Mouse (Mus musculus) hindbrain, embryonic 16.5 days (tissue): ENCODE data around the gene Heca. TPM values are rescaled to one million over a fixed set of nuclear protein-coding genes. Genes with fewer than 3 reads are reported as not detected.
A peak's percentile ranks its signal among the peaks of the same experiment; 100 is the strongest.

Experiments used
- ATAC-seq: fragments of 200-750 bp; cut with Nextera tagmentation; 2 replicates; pipeline ENCODE4 v1.8.0; 2017; ENCODE audit warnings: moderate TSS enrichment, moderate library complexity
- H3K27ac ChIP-seq: fragments of 300-500 bp; sonication (generic); 2 replicates; pipeline ENCODE4 v1.5.1; 2014; ENCODE audit warnings: low read depth, mild to moderate bottlenecking, control low read depth, low read length, moderate library complexity
- H3K27me3 ChIP-seq: fragments of 300-500 bp; sonication (generic); replicated peaks from 2 replicates; pipeline ENCODE4 v1.6.1; 2014; ENCODE audit warnings: low read length; ENCODE audit not compliant: control insufficient read depth, insufficient read depth
- H3K36me3 ChIP-seq: fragments of 300-500 bp; sonication (generic); 2 replicates; pipeline ENCODE4 v1.6.1; 2014; ENCODE audit warnings: mild to moderate bottlenecking, low read length, moderate library complexity, mixed read lengths; ENCODE audit not compliant: control insufficient read depth, insufficient read depth
- H3K4me1 ChIP-seq: fragments of 300-500 bp; sonication (generic); 2 replicates; pipeline ENCODE4 v1.6.1; 2014; ENCODE audit warnings: low read depth, low read length; ENCODE audit not compliant: control insufficient read depth, insufficient read depth
- H3K4me2 ChIP-seq: fragments of 300-500 bp; sonication (generic); 2 replicates; pipeline ENCODE4 v1.6.1; 2014; ENCODE audit warnings: mild to moderate bottlenecking, low read length, control low read depth, moderate library complexity
- H3K4me3 ChIP-seq: fragments of 300-500 bp; sonication (generic); 2 replicates; pipeline ENCODE4 v1.5.1; 2014; ENCODE audit warnings: mild to moderate bottlenecking, low read length, control low read depth, moderate library complexity
- H3K9ac ChIP-seq: fragments of 300-500 bp; sonication (generic); 2 replicates; pipeline ENCODE4 v1.6.1; 2014; ENCODE audit warnings: low read depth, mild to moderate bottlenecking, control low read depth, low read length, moderate library complexity
- H3K9me3 ChIP-seq: fragments of 300-500 bp; sonication (generic); 2 replicates; pipeline ENCODE4 v1.6.1; 2014; ENCODE audit warnings: mild to moderate bottlenecking, low read length, moderate library complexity; ENCODE audit not compliant: control insufficient read depth
- WGBS: fragments of 180-500 bp; shearing (Covaris S2); extraction: QIAGEN DNeasy Blood & Tissue Kit; methylation state at CpG from one replicate; pipeline ENCODE4 v1.1.7; 2014; 5-methylcytosine and 5-hydroxymethylcytosine counted together
- polyA plus RNA-seq: library from polyadenylated mRNA; unstranded; fragments of >200 nt; fragmentation: Nextera tagmentation; extraction: Ambion mirVana; gene quantifications from 2 replicates; pipeline ENCODE4 v1.2.1, GENCODE M21; 2015

Gene Heca
- polyA plus RNA-seq, 1 experiment from 2014 or later = 4.4 TPM

GRCm38 (mm10) chr10:17946046-17946445 is 1.8 kb downstream of the Heca start:
- Histone ChIP-seq H3K4me3 (peak overlapping the region; percentile 27), H3K9me3 (no peaks in the 10 kb centered on the region), H3K27me3 (no peaks in the 10 kb centered on the region), H3K4me1 (peaks cover 11% of the 10 kb centered on the region), H3K27ac (no peak overlapping the region), H3K9ac (0 out of 2 replicates have a peak overlapping the region, but pooled peaks have one; percentile 5), H3K36me3 (no peaks in the 10 kb centered on the region), H3K4me2 (peak overlapping the region; percentile 64)
- no peak for ATAC-seq
- WGBS = 32% methylated on average over 3 of the region's 3 CpGs

DNA sequence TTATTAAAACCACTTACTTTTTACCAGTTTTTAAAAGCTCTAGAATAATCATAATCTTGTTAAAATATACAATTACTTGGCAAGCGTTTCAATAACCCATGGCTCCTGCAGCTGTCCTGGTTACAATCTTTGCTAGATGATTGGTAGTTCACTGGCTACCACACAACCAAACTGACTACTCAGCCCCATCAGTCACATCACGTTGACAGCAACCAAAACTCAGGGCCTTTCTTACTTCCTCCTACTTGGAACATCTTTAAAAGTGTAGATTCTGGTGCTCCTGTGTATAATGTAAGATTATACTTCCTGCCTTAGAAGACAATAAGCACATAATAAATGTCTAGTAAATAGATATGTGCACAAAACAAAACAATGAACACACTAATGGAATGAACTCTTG is 14.2 kb downstream of the Heca start:
- no peak for ATAC-seq
- no peak overlapping the region for H3K9ac ChIP-seq
- 81% methylated on average over 2 of the region's 2 CpGs for WGBS

DNA sequence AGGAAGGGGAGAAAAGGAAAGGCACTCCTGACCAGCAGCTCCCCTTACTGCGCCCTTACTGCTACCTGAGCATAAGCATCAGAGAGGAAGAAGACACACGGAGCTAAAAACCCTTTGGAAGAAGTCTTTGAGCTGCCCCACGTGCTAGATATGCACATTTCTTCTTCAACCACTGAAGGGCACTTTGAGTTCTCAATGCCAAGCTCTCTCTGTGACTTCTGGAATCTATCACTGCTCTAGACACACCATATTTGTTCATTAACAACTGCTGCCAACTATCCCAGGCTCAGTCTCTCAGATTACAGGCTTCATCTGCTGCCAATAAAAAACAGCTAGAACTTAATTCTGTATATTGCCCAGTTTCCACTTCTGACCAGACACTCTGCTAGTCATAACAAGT is 15.7 kb downstream of the Heca start:
- ATAC-seq = no peak
- Histone ChIP-seq H3K4me3 (no peak overlapping the region), H3K4me1 (peaks cover 4% of the 10 kb centered on the region; the same call in 1 of the 2 replicates), H3K27me3 (no peaks in the 10 kb centered on the region), H3K9me3 (no peaks in the 10 kb centered on the region), H3K9ac (no peak overlapping the region), H3K27ac (no peak overlapping the region), H3K4me2 (no peak overlapping the region), H3K36me3 (no peaks in the 10 kb centered on the region)
- 65% methylated on average over 3 of the region's 3 CpGs for WGBS

More for the DNA sequence above, 14.2 kb downstream of the Heca start:
- Histone ChIP-seq H3K36me3 (no peaks in the 10 kb centered on the region), H3K4me3 (no peak overlapping the region), H3K4me1 (peaks cover 4% of the 10 kb centered on the region; the same call in 1 of the 2 replicates), H3K9me3 (no peaks in the 10 kb centered on the region), H3K27me3 (no peaks in the 10 kb centered on the region), H3K27ac (no peak overlapping the region), H3K4me2 (no peak overlapping the region)

- Histone ChIP-seq H3K36me3 (no peaks in the 10 kb centered on the region), H3K4me1 (peaks cover 4% of the 10 kb centered on the region; the same call in 1 of the 2 replicates), H3K9ac (no peak overlapping the region), H3K4me3 (no peak overlapping the region), H3K27ac (no peak overlapping the region), H3K9me3 (no peaks in the 10 kb centered on the region), H3K27me3 (no peaks in the 10 kb centered on the region), H3K4me2 (no peak overlapping the region)
- WGBS = 69% methylated on average over 1 of the region's 1 CpGs
- ATAC-seq = no peak
Measured at GRCm38 (mm10) chr10:17931157-17931556, 16.7 kb downstream of the Heca start.

DNA sequence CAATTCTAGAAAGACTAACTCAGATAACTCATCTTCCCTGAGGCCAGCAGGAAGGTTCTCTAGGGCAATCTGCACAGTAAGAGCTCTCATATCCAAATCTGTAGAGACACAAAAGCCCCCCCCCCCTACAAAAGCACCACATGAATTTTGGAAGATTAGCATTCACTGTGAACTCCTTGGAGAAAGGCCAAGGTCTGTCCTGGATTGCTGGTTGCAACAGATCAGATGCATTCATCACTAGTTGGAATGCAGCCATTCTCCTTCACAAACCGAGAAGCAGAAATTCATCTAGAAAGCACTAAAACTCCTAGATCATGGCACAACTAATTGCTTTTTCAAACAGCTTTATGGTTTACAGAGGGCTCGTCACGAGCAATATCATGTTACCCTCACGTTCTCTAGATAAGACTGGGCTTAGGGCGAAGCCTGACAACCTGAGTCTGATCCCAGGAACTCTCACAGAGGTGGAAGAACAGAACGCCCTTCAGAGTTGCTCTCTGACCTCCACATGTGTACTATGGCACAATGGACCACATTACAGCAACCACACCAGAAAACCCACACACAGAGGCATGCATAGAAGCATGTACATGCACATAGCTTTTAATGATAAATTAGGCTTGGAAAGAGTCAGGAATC is 17.3 kb downstream of the Heca start:
- H3K27me3 ChIP-seq = no peaks in the 10 kb centered on the region
- peak; percentile 56 for ATAC-seq
- H3K4me2 ChIP-seq = no peak overlapping the region
- no peak overlapping the region for H3K27ac ChIP-seq
- H3K36me3 ChIP-seq = no peaks in the 10 kb centered on the region
- H3K4me1 ChIP-seq = peaks cover 4% of the 10 kb centered on the region; the same call in 1 of the 2 replicates
- no peaks in the 10 kb centered on the region for H3K9me3 ChIP-seq
- H3K4me3 ChIP-seq = no peak overlapping the region
- WGBS = 40% methylated on average over 6 of the region's 6 CpGs
- no peak overlapping the region for H3K9ac ChIP-seq

- H3K36me3 ChIP-seq = no peaks in the 10 kb centered on the region
- H3K9me3 ChIP-seq = no peaks in the 10 kb centered on the region
- WGBS = 95% methylated on average over 3 of the region's 3 CpGs
- no peak overlapping the region for H3K9ac ChIP-seq
- H3K4me2 ChIP-seq = no peak overlapping the region
- ATAC-seq = no peak
- no peaks in the 10 kb centered on the region for H3K4me1 ChIP-seq
- H3K27ac ChIP-seq = no peak overlapping the region
- H3K27me3 ChIP-seq = no peaks in the 10 kb centered on the region
- no peak overlapping the region for H3K4me3 ChIP-seq
Measured at GRCm38 (mm10) chr10:17925200-17925599, 22.7 kb downstream of the Heca start.

DNA sequence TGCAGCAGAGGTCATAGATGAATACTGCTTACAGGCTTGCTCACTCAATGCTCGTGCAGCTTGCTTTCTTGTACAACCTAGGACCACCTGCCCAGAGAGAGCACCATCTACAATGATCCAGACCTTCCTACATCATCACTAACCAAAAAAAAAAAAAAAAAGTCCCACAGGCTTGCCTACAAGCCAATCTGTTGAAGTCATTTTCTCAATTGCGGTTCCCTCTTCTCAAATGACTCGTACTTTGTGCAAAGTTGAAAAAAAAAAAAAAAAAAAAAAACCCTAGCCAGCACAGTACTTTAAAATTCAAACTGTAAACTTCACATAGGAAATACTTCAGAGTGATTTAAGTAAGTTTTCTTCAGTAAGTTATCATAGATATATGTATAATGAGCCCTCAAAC is 23.7 kb downstream of the Heca start:
- Histone ChIP-seq H3K36me3 (no peaks in the 10 kb centered on the region), H3K4me3 (no peak overlapping the region), H3K4me2 (no peak overlapping the region), H3K9ac (no peak overlapping the region), H3K9me3 (no peaks in the 10 kb centered on the region), H3K4me1 (no peaks in the 10 kb centered on the region), H3K27me3 (no peaks in the 10 kb centered on the region), H3K27ac (no peak overlapping the region)
- 85% methylated on average over 3 of the region's 3 CpGs for WGBS
- ATAC-seq = no peak

- Histone ChIP-seq H3K27me3 (no peaks in the 10 kb centered on the region), H3K4me1 (no peaks in the 10 kb centered on the region), H3K36me3 (no peaks in the 10 kb centered on the region), H3K4me2 (no peak overlapping the region), H3K9me3 (no peaks in the 10 kb centered on the region), H3K27ac (no peak overlapping the region), H3K4me3 (no peak overlapping the region), H3K9ac (no peak overlapping the region)
- 77% methylated on average over 4 of the region's 4 CpGs for WGBS
- ATAC-seq = no peak
Measured at GRCm38 (mm10) chr10:17921381-17921780, 26.5 kb downstream of the Heca start.

- Histone ChIP-seq H3K9me3 (no peaks in the 10 kb centered on the region), H3K27me3 (no peaks in the 10 kb centered on the region), H3K4me2 (no peak overlapping the region), H3K9ac (no peak overlapping the region), H3K36me3 (peaks cover 5% of the 10 kb centered on the region), H3K4me1 (no peaks in the 10 kb centered on the region), H3K4me3 (no peak overlapping the region), H3K27ac (no peak overlapping the region)
- 79% methylated on average over 5 of the region's 5 CpGs for WGBS
- no peak for ATAC-seq
Measured at GRCm38 (mm10) chr10:17919971-17920370, 27.9 kb downstream of the Heca start.
